Mouse (Mus musculus) fibroblast of lung, adult 2 months (primary cell): ENCODE results near the gene 1700034J05Rik.
A peak's percentile ranks its signal among the peaks of the same experiment; 100 is the strongest.

Source experiments
- DNase-seq: peaks from one replicate; pipeline ENCODE4 v3.0.0-alpha.2; 2011; ENCODE audit warnings: low read depth

1700034J05Rik gene

DNA sequence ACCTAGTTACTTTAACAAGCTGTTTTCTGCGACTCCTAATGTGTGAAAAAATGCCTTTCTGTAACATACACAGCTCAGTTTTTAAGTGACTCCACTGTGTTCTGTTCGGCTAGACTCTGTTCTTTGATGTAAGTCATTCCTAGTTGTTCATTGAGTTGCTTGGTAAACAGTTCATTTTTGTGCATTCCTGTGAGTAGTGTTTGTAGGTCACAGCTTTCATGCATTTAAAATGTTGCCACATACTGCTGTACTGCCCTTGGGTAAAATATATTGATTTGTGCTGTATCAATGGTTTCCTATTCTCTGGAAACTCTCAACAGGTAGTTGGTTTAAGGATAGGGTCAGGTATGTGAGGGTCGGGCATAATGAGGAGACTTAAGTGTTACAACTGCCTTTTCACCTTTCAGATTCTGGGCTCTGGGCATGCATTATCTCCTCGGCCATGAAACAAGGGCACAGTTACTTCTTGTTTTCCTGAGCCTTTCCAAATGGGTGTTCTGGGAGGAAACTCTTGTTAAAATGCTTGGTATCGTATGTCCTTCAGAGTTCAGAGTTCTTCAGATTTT, 27.7 kb downstream of the 1700034J05Rik start:
- no peak for DNase-seq

- no peak for DNase-seq
These were observed 35.9 kb downstream of the 1700034J05Rik start for GRCm38 (mm10) chr6:146918341-146918740.

DNA sequence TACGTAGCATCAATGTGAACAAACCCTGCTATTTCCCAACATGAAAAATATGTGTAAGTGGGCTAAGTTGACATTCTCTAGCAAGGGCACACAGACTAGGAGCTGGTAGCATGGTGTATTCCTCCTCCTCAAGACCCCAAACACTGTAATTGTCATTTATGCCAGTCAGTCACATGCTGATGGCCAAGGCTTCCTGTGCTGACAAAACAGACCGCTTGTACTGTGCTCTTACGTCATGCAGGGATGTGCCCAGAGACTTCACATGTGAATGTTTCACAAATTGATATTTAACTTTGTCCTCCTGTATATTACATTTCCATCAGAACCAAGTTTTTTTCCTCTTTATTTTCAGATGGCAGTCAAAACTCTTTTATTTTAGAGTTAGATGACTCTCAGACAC, 36.8 kb downstream of the 1700034J05Rik start:
- no peak for DNase-seq

GRCm38 (mm10) chr6:146915808-146916207, 38.4 kb downstream of the 1700034J05Rik start:
- no peak for DNase-seq

DNA sequence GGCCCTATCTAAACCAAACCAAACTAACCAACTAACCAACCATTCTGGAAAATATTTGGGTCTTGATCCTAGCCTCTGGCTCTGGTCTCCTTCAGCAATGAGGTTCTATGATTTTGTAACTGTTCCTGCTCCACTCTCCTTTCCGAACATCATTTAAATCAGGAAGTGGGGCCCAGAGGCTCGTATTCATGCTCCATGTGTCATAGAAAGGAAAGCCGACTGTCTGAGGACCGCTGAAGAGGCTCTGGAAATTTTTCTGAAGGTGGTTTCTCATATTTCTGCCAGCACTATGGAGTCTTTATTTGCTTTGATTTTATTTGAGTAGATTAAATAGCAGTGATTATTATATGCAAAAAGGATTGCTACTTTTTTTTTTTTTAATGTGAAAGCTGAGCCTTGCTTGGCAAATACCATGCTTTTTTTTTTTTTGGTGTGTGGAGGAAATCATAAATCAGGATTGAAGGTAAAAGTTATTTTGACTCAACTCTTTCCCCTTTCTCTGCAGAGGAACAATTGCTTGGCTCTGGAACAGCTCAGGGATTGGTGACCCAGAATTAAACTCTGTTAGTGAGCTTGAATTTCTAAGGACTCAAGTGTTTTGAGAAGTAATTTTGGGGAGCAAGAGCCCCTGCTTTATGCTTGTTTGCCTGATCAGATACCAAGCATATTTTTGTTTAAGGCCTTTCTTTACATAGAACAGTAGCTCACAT, 40.6 kb downstream of the 1700034J05Rik start:
- DNase-seq = no peak

- DNase-seq = no peak
These were observed 41.3 kb downstream of the 1700034J05Rik start for GRCm38 (mm10) chr6:146912835-146913488.

GRCm38 (mm10) chr6:146910801-146911200, 43.4 kb downstream of the 1700034J05Rik start:
- peak; percentile 59 for DNase-seq

DNA sequence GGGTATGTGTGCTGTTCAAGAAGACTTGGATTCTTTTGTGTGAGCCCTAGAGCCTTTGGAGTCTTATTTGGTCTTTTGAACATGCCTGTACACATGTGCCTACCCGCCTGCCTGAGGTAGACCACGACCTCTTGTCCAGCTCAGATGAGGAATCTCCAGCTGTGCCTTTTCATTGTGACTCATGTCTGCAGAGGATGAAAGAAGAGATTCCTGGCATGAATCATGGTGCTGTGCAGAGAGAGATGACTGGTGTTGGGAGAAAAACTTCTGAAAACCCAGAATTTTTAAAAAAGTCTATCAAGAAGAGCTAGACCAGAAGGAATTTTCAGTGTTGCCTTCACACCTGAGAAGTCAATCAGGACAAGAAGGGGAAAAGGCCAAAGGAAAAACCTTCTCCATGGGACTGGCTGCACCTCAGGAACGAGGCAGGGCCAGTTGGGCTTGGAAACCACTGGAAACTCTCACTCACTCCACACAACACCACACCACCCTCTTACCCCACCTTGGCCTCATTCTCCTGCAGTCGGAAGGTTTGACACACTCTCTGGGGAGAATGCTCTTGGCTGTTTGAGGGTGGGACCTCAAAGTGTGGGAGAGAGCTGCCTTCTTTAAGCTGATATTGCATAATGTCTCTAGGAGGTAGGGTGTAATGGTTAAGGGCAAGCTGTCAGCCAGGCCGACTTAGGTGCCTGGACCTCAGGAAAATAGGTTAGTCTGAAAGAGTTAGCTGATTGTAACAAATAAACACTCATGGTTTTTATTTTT, 44.3 kb downstream of the 1700034J05Rik start:
- peak; percentile 72 for DNase-seq

GRCm38 (mm10) chr6:146908801-146909200, 45.4 kb downstream of the 1700034J05Rik start:
- DNase-seq = peak; percentile 76

- no peak for DNase-seq
These were observed 46.4 kb downstream of the 1700034J05Rik start for GRCm38 (mm10) chr6:146907795-146908190.

DNA sequence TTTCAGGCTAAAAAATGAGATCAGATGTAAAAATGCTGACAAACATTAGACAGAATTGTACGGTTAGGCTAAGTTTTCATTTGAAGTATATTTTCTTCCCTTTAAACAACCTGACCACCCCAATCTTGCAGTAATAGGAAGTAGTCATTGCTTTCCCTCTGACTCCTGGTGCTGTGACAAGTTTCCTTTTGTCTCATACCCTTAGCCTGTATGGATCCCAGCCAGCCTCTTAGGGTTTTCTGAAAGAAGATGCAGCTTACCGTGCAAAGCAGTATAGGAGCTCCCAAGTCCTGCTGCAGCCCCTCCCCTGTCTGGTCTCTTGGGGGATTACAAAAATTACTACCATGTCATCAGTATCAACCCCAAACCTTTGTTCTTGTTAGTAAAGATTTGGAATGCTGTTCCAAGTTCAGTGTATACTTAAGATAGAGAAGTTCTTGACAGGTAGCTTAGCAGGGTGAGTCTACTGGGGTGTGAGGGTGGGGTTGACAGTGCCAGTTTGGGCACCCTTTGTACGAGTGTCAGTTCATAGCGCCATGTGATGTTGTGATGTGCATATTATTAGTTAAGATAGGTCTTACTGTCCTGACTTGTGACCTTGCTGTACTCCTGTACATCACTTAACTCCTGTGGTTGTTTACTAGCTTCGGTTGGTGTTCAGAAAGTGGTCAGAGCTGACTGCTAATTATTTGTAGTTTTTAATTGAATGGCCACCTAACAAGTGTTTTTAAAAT, 47.0 kb downstream of the 1700034J05Rik start:
- DNase-seq = no peak

- no peak for DNase-seq
These were observed 48.0 kb downstream of the 1700034J05Rik start for GRCm38 (mm10) chr6:146906000-146906786.

DNA sequence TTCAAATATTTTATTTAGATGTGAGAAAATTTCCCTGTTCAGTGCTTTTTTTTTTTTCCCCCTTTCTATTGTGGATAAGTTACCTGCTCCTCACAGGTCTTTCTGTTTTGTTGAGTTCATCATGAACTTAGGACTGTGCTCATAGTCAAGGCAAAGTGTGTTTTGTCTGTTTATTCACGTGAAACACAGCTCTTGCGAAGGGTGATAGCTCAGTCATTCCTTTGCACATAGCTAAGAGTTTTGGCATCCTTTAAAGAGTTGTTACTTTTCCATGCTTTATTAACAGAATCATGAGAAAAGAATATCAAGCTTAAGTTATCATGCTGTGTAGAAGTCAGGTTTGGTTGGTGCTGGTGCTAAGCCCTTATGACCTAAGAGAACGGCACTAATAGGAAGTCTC, 49.5 kb downstream of the 1700034J05Rik start:
- no peak for DNase-seq

- DNase-seq = no peak
These were observed 50.6 kb downstream of the 1700034J05Rik start for GRCm38 (mm10) chr6:146903632-146904031.

GRCm38 (mm10) chr6:146901929-146902328, 52.3 kb downstream of the 1700034J05Rik start:
- DNase-seq = no peak
